Mouse (Mus musculus): ENCODE data around the gene Procr. TPM values are rescaled to one million over a fixed set of nuclear protein-coding genes. Genes with fewer than 3 reads are reported as not detected.

Procr gene
- polyA plus RNA-seq, 1 experiment, result 4.4 TPM

DNA sequence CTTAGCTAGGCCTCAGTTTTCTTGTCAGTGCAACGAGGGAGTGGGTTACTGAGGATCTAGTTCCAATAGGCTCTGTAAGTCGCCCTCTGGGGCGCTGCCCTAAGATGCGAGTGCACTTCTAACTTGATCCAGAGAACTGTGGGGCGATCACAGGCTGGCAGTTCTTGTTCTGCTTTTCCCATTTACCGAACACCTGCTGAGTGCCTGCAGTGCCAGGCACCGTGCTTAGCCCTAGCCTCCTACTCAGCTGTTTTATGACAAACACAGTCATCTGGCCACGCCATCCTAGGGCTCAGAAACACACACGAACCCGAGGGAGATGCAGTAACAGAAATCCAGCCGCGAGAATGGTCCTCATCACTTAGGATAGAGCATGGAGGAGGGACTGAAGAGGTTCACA is 42.0 kb downstream of the Procr start:
- no peaks in the 10 kb centered on the region for H3K79me2 ChIP-seq (ENCODE audit: control insufficient read depth, insufficient read depth)
- H3ac ChIP-seq (ENCODE audit: control insufficient read depth, insufficient read length, low read depth), result no peak overlapping the region
- H3K36me3 ChIP-seq (ENCODE audit: control insufficient read depth, insufficient read depth), result no peaks in the 10 kb centered on the region
- TF ChIP-seq CTCF (IDR thresholded peaks at IDR 0.05; ENCODE audit: control insufficient read depth, insufficient read depth, insufficient read length) (no peak), USF1 (IDR thresholded peaks at IDR 0.05; ENCODE audit: low read depth) (no peak), MAX (IDR thresholded peaks at IDR 0.05) (no peak), MYOD1 (IDR thresholded peaks at IDR 0.05; ENCODE audit: control insufficient read depth, insufficient read length, low read depth) (no peak), FOSL1 (IDR thresholded peaks at IDR 0.05; ENCODE audit: insufficient read depth, low read length, poor library complexity, severe bottlenecking) (no peak), CEBPB (IDR thresholded peaks at IDR 0.05; ENCODE audit: low read depth) (no peak), MYOG (IDR thresholded peaks at IDR 0.05; ENCODE audit: control insufficient read depth, extremely low read depth, insufficient read length) (no peak)
- no peaks in the 10 kb centered on the region for H3K79me3 ChIP-seq (ENCODE audit: low read depth)
- H3K4me3 ChIP-seq (ENCODE audit: insufficient read depth, poor library complexity, severe bottlenecking), result no peak overlapping the region
- peaks cover 23% of the 10 kb centered on the region for H3K27me3 ChIP-seq (ENCODE audit: control insufficient read depth, insufficient read depth, insufficient read length)

DNA sequence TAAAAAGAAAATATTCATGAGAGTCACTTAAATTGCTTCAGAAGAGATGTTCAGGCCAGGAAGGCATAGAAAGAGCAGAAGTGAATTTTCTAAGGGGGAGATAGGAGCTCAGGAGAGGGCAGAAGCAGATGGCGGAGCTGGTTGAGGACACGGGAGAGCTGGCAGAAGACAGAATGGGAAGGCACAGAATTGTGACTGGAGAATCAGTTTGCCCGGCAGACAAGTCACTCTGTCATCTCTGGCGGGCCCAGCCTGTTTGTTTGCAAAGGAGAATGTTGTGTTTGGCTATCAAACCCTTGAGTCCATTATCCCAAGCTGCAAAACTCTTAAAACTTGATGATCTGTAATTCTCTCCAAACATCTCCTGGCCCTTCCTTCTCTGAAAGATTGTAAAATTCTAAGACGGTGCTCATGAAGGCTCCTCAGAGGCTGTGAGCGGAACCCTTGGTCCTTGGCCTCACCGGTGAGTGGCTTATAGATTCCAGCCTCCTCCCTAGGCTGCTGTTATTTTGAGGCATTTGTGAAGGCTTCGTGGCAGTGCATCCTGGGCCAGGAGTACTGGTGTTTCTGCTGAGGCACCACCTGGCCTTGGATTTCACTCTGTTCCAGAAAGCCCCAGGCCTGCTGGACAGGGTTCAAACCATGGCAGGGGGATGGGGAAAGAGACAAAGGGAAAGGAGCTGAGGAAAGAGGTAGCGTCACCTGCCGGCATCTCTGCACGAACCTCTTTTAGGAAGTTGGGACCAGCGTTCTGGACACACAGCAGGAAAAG is 43.9 kb downstream of the Procr start:
- Histone ChIP-seq H3K79me3 (ENCODE audit: low read depth) (no peaks in the 10 kb centered on the region), H3K4me3 (ENCODE audit: insufficient read depth, poor library complexity, severe bottlenecking) (no peak overlapping the region), H3K79me2 (ENCODE audit: control insufficient read depth, insufficient read depth) (no peaks in the 10 kb centered on the region), H3ac (ENCODE audit: control insufficient read depth, insufficient read length, low read depth) (no peak overlapping the region), H3K27me3 (ENCODE audit: control insufficient read depth, insufficient read depth, insufficient read length) (peaks cover 27% of the 10 kb centered on the region), H3K36me3 (ENCODE audit: control insufficient read depth, insufficient read depth) (no peaks in the 10 kb centered on the region)
- no peak for TF ChIP-seq MYOD1 (IDR thresholded peaks at IDR 0.05; ENCODE audit: control insufficient read depth, insufficient read length, low read depth)
- TF ChIP-seq USF1 (IDR thresholded peaks at IDR 0.05; ENCODE audit: low read depth), result no peak
- TF ChIP-seq MYOG (IDR thresholded peaks at IDR 0.05; ENCODE audit: control insufficient read depth, extremely low read depth, insufficient read length), result no peak
- no peak for TF ChIP-seq MAX (IDR thresholded peaks at IDR 0.05)
- TF ChIP-seq CEBPB (IDR thresholded peaks at IDR 0.05; ENCODE audit: low read depth), result no peak

DNA sequence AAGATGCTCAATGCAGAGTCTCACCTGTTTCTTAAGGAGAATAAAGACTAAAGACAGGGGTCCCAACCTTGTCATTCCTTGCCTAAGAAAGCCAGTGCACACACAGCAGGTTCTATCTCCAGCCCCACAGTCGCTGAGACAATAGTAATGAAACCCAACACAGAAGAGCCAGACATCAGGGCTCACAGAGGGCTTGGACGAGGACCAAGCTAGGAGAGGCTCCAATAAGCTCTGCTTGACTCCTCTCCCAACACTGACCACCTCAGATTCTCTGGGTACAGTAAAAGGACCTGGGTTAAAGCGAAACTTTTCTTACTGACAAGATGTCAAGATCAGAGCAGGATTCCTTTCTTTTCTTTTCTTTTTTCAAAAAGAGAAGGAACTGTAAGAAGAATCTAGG is 47.7 kb downstream of the Procr start:
- Histone ChIP-seq H3K27me3 (ENCODE audit: control insufficient read depth, insufficient read depth, insufficient read length) (peaks cover 30% of the 10 kb centered on the region), H3ac (ENCODE audit: control insufficient read depth, insufficient read length, low read depth) (no peak overlapping the region), H3K79me2 (ENCODE audit: control insufficient read depth, insufficient read depth) (no peaks in the 10 kb centered on the region), H3K79me3 (ENCODE audit: low read depth) (no peaks in the 10 kb centered on the region), H3K36me3 (ENCODE audit: control insufficient read depth, insufficient read depth) (no peaks in the 10 kb centered on the region), H3K4me3 (ENCODE audit: insufficient read depth, poor library complexity, severe bottlenecking) (no peak overlapping the region)
- TF ChIP-seq FOSL1 (IDR thresholded peaks at IDR 0.05; ENCODE audit: insufficient read depth, low read length, poor library complexity, severe bottlenecking) (no peak), MYOG (IDR thresholded peaks at IDR 0.05; ENCODE audit: control insufficient read depth, extremely low read depth, insufficient read length) (no peak), CTCF (IDR thresholded peaks at IDR 0.05; ENCODE audit: control insufficient read depth, insufficient read depth, insufficient read length) (no peak), MAX (IDR thresholded peaks at IDR 0.05) (no peak), USF1 (IDR thresholded peaks at IDR 0.05; ENCODE audit: low read depth) (no peak), CEBPB (IDR thresholded peaks at IDR 0.05; ENCODE audit: low read depth) (no peak), MYOD1 (IDR thresholded peaks at IDR 0.05; ENCODE audit: control insufficient read depth, insufficient read length, low read depth) (no peak)

GRCm38 (mm10) chr2:155802761-155803160 is 51.8 kb downstream of the Procr start:
- no peaks in the 10 kb centered on the region for H3K36me3 ChIP-seq (ENCODE audit: control insufficient read depth, insufficient read depth)
- H3K79me2 ChIP-seq (ENCODE audit: control insufficient read depth, insufficient read depth), result no peaks in the 10 kb centered on the region
- no peak overlapping the region for H3ac ChIP-seq (ENCODE audit: control insufficient read depth, insufficient read length, low read depth)
- H3K4me3 ChIP-seq (ENCODE audit: insufficient read depth, poor library complexity, severe bottlenecking), result no peak overlapping the region
- H3K27me3 ChIP-seq (ENCODE audit: control insufficient read depth, insufficient read depth, insufficient read length), result peaks cover 27% of the 10 kb centered on the region
- TF ChIP-seq CTCF (IDR thresholded peaks at IDR 0.05; ENCODE audit: control insufficient read depth, insufficient read depth, insufficient read length) (no peak), MYOG (IDR thresholded peaks at IDR 0.05; ENCODE audit: control insufficient read depth, extremely low read depth, insufficient read length) (no peak), MAX (IDR thresholded peaks at IDR 0.05) (no peak), FOSL1 (IDR thresholded peaks at IDR 0.05; ENCODE audit: insufficient read depth, low read length, poor library complexity, severe bottlenecking) (no peak), CEBPB (IDR thresholded peaks at IDR 0.05; ENCODE audit: low read depth) (no peak), MYOD1 (IDR thresholded peaks at IDR 0.05; ENCODE audit: control insufficient read depth, insufficient read length, low read depth) (no peak), USF1 (IDR thresholded peaks at IDR 0.05; ENCODE audit: low read depth) (no peak)
- H3K79me3 ChIP-seq (ENCODE audit: low read depth), result no peaks in the 10 kb centered on the region

- H3K79me3 ChIP-seq (ENCODE audit: low read depth), result no peaks in the 10 kb centered on the region
- H3K36me3 ChIP-seq (ENCODE audit: control insufficient read depth, insufficient read depth), result no peaks in the 10 kb centered on the region
- TF ChIP-seq CEBPB (IDR thresholded peaks at IDR 0.05; ENCODE audit: low read depth), result no peak
These were observed 53.1 kb downstream of the Procr start for GRCm38 (mm10) chr2:155804053-155804452.

More at GRCm38 (mm10) chr2:155804053-155804452, 53.1 kb downstream of the Procr start:
- no peak overlapping the region for H3ac ChIP-seq (ENCODE audit: control insufficient read depth, insufficient read length, low read depth)
- no peak overlapping the region for H3K4me3 ChIP-seq (ENCODE audit: insufficient read depth, poor library complexity, severe bottlenecking)
- no peaks in the 10 kb centered on the region for H3K79me2 ChIP-seq (ENCODE audit: control insufficient read depth, insufficient read depth)
- peaks cover 20% of the 10 kb centered on the region for H3K27me3 ChIP-seq (ENCODE audit: control insufficient read depth, insufficient read depth, insufficient read length)

Other genes with a start within 250 kb of the Procr start
- gene Acss2, start 233.2 kb upstream of the Procr start, polyA plus RNA-seq (2012; fragmentation: generic; extraction: Trizol), result 3.1 TPM
- gene Ggt7, start 232.9 kb upstream of the Procr start, polyA plus RNA-seq (2012; fragmentation: generic; extraction: Trizol), result 2.6 TPM
- 39.4 TPM for gene Gss, start 158.3 kb upstream of the Procr start, polyA plus RNA-seq (2012; fragmentation: generic; extraction: Trizol)
- 0.09 TPM for gene Myh7b, start 139.9 kb upstream of the Procr start, polyA plus RNA-seq (2012; fragmentation: generic; extraction: Trizol)
- 70.5 TPM for gene Trpc4ap, start 58.7 kb upstream of the Procr start, polyA plus RNA-seq (2012; fragmentation: generic; extraction: Trizol)
- gene Edem2, start 21.6 kb upstream of the Procr start, polyA plus RNA-seq (2012; fragmentation: generic; extraction: Trizol), result 19.0 TPM
- not detected for gene Gm17581, start 15.3 kb upstream of the Procr start, polyA plus RNA-seq (2012; fragmentation: generic; extraction: Trizol)
- gene Mmp24, start 24.2 kb downstream of the Procr start, polyA plus RNA-seq (2012; fragmentation: generic; extraction: Trizol), result 0.04 TPM
- gene BC029722, start 68.3 kb downstream of the Procr start, polyA plus RNA-seq (2012; fragmentation: generic; extraction: Trizol), result 32.9 TPM
- 340 TPM for gene Eif6, start 75.8 kb downstream of the Procr start, polyA plus RNA-seq (2012; fragmentation: generic; extraction: Trizol)
- 0.02 TPM for gene Fam83c, start 83.7 kb downstream of the Procr start, polyA plus RNA-seq (2012; fragmentation: generic; extraction: Trizol)
- 47.6 TPM for gene Uqcc1, start 179.2 kb downstream of the Procr start, polyA plus RNA-seq (2012; fragmentation: generic; extraction: Trizol)
- not detected for gene Gm15557, start 189.6 kb downstream of the Procr start, polyA plus RNA-seq (2012; fragmentation: generic; extraction: Trizol)
- not detected for gene Gdf5, start 194.2 kb downstream of the Procr start, polyA plus RNA-seq (2012; fragmentation: generic; extraction: Trizol)
- 24.1 TPM for gene Cep250, start 205.3 kb downstream of the Procr start, polyA plus RNA-seq (2012; fragmentation: generic; extraction: Trizol)